Mouse (Mus musculus): ENCODE data around the gene Olfr447. TPM values are rescaled to one million over a fixed set of nuclear protein-coding genes. Genes with fewer than 3 reads are reported as not detected.

Olfr447 gene
- total RNA-seq (2023), result not detected in 4 replicates

DNA sequence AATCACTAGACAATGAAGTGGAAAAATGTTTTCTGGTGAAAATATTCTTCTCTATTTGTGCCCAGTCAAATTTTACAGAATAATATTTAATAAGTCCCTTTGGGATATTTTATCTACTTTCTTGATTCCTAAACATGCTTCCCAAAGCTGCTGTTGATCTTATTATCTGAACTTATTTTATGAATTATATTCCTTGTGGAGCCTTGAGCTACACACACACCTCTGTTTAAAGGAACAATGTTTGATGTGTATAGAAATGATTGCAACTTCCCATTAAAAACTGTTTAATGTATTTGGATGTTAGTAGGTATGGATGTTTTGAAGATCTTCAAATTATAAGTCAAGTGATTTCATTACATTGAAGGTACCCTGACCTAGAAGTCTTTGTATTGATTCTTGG, at the start of gene Olfr447:
Gene Olfr447 (plus strand): TSS at position 301 of the 400 bp plus-strand sequence.

DNA sequence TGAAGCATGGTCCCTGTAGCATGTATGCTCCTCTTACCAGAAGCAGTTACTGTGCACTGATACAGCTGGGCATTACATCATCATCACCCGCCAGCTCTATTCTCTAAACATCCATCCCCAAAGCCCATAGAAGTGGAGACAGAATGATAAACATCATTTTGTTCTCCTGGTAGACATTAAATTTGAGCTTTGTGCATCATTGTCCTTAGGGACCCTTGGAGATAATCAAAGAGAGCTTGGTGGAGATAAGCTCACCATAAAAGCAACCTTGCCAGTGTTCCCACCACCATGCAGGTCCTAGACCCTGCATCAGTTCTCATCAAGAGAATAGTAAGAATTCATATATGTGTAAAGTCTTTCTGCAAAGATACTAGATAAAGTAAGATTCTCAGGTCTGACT, 18.5 kb upstream of the Olfr447 start, which contains the start of gene Olfr448:
Gene Olfr448 (plus strand): TSS at position 301 of the 400 bp plus-strand sequence.

DNA sequence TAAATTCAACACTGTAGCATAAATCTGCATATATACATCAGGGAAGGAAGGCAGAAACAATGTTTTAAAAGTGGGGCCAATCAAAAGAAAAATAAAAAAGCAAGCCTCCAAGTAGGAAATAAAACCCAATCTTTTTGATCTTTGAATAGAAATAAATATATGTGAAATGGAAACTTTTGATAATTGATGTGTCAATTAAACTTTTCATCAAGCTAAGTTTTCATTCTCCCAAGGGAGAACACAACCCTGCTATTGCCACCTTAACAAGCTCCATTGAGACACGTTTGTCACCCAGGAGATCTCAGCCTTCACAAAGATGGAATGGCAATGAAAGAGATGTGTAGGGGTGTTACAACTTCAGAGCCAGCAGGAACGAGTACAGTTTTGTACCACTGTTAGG, 12.4 kb downstream of the Olfr447 start, which contains the start of gene Olfr446:
Gene Olfr446 (plus strand): TSS at position 301 of the 400 bp plus-strand sequence.

DNA sequence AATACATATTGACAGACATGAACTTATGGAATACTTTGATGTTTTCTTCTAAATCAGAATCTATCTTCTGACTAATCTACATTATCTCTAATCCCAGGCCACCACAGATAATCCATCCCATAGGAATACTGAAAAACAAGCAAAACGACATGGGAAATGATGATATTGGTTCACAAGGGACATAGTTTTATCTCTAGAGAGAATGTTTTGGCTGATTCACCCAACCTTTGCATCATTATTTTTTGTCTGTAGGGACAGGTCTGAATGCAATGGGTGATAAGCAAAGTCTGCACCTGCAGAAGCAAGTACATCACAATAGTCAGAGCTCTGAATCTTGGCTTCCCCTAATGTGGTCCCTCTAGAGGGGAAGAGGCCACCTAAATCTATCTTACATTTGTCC, 40.1 kb downstream of the Olfr447 start, which contains the start of gene Olfr444:
Gene Olfr444 (plus strand): TSS at position 301 of the 400 bp plus-strand sequence.

Other genes with a start within 250 kb of the Olfr447 start
- not detected in 4 replicates for gene Tcaf1, start 198.8 kb upstream of the Olfr447 start, total RNA-seq (2023)
- gene Olfr453, start 169.5 kb upstream of the Olfr447 start, total RNA-seq (2023), result not detected in 4 replicates
- gene Olfr38, start 152.5 kb upstream of the Olfr447 start, total RNA-seq (2023), result not detected in 4 replicates
- not detected in 4 replicates for gene Olfr452, start 123.8 kb upstream of the Olfr447 start, total RNA-seq (2023)
- not detected in 4 replicates for gene Olfr450, start 96.9 kb upstream of the Olfr447 start, total RNA-seq (2023)
- gene Olfr449, start 74.5 kb upstream of the Olfr447 start, total RNA-seq (2023), result not detected in 4 replicates
- gene Olfr448, start 18.4 kb upstream of the Olfr447 start, total RNA-seq (2023), result not detected in 4 replicates
- gene Olfr446, start 12.5 kb downstream of the Olfr447 start, total RNA-seq (2023), result not detected in 4 replicates
- not detected in 4 replicates for gene Olfr444, start 40.2 kb downstream of the Olfr447 start, total RNA-seq (2023)
- not detected in 4 replicates for gene Olfr441, start 197.5 kb downstream of the Olfr447 start, total RNA-seq (2023)
- not detected in 4 replicates for gene Olfr237-ps1, start 237.7 kb downstream of the Olfr447 start, total RNA-seq (2023)

All from B cell, adult 62 days (primary cell).